Mouse (Mus musculus): ENCODE measurements at regions not wholly inside any gene's neighbourhood (a gene's known extent, or its start where the extent isn't known, plus 50 kb on each side); places are given as distances from the start of the nearest gene placed in this dataset.

DNA sequence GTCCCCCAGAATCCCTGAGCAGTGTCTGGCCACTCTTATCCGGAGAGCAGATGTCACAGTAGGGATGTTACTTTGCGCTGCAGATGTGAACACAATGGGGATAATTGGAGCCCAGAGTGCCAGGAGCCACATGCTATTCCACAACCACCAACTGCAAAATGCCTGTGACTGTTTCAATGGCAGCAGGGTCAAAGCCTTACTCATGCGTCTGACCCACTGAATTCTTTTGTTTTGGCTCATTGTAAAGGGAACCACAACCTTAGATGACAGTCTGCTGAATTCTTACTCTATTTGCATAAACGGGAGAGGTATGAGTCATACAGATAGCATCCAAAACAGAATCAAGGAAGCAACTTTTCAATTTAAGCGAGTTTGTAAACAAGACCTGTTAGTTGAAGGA lies 276.8 kb upstream of the Pkn2 start:
- TF ChIP-seq ZNF384 (IDR thresholded peaks at IDR 0.05; ENCODE audit: low read depth, low read length) (no peak), ZC3H11A (IDR thresholded peaks at IDR 0.05; ENCODE audit: borderline replicate concordance, low read depth, low read length) (no peak), HCFC1 (IDR thresholded peaks at IDR 0.05; ENCODE audit: borderline replicate concordance, insufficient read depth, low read length) (no peak), MAFK (IDR thresholded peaks at IDR 0.05; ENCODE audit: insufficient read depth, low read depth, low read length) (no peak), CHD2 (IDR thresholded peaks at IDR 0.05; ENCODE audit: low read depth, low read length) (no peak)
